Mouse (Mus musculus): Measurements from ENCODE around the gene Neurl2. TPM values are rescaled to one million over a fixed set of nuclear protein-coding genes. Genes with fewer than 3 reads are reported as not detected.

Gene Neurl2
- polyA plus RNA-seq, 1 experiment: 4.7 TPM

GRCm38 (mm10) chr2:164784869-164785420, 48.3 kb downstream of the Neurl2 start:
- TF ChIP-seq CTCF (conservative IDR thresholded peaks at IDR 0.05; ENCODE audit: insufficient read depth, insufficient read length, low read depth, low read length) (no peak), POLR2A (IDR thresholded peaks at IDR 0.05; ENCODE audit: low read depth, low read length) (no peak)
- no peaks in the 10 kb centered on the region for H3K27me3 ChIP-seq (replicated peaks; ENCODE audit: control insufficient read depth, insufficient read depth, low read length)
- 3% methylated on average over 7 of the region's 7 CpGs for WGBS
- H3K36me3 ChIP-seq (ENCODE audit: control insufficient read depth, insufficient read depth, low read length): no peaks in the 10 kb centered on the region
- H3K4me1 ChIP-seq (ENCODE audit: control insufficient read depth, insufficient read depth, low read length): peaks cover 7% of the 10 kb centered on the region; the same call in 1 of the 2 replicates
- H3K27ac ChIP-seq (ENCODE audit: insufficient read depth, low read depth, low read length): peak overlapping the region; percentile 72
- DNase-seq: no peak
- H3K4me3 ChIP-seq (ENCODE audit: insufficient read depth, low read depth, low read length): peak overlapping the region; percentile 64

- Histone ChIP-seq H3K4me3 (ENCODE audit: insufficient read depth, low read depth, low read length) (no peak overlapping the region), H3K27ac (ENCODE audit: insufficient read depth, low read depth, low read length) (no peak overlapping the region), H3K4me1 (ENCODE audit: control insufficient read depth, insufficient read depth, low read length) (peaks cover 7% of the 10 kb centered on the region; the same call in 1 of the 2 replicates), H3K36me3 (ENCODE audit: control insufficient read depth, insufficient read depth, low read length) (no peaks in the 10 kb centered on the region), H3K27me3 (replicated peaks; ENCODE audit: control insufficient read depth, insufficient read depth, low read length) (no peaks in the 10 kb centered on the region)
- TF ChIP-seq CTCF (conservative IDR thresholded peaks at IDR 0.05; ENCODE audit: insufficient read depth, insufficient read length, low read depth, low read length) (no peak; the same call in 1 of the 2 replicates), POLR2A (IDR thresholded peaks at IDR 0.05; ENCODE audit: low read depth, low read length) (no peak)
- no peak for DNase-seq
- WGBS: 63% methylated on average over 7 of the region's 7 CpGs
These were observed 49.2 kb downstream of the Neurl2 start for GRCm38 (mm10) chr2:164783926-164784581.

GRCm38 (mm10) chr2:164781876-164782275, 51.4 kb downstream of the Neurl2 start:
- 74% methylated on average over 4 of the region's 4 CpGs for WGBS
- TF ChIP-seq POLR2A (IDR thresholded peaks at IDR 0.05; ENCODE audit: low read depth, low read length) (no peak), CTCF (conservative IDR thresholded peaks at IDR 0.05; ENCODE audit: insufficient read depth, insufficient read length, low read depth, low read length) (no peak)
- no peaks in the 10 kb centered on the region for H3K27me3 ChIP-seq (replicated peaks; ENCODE audit: control insufficient read depth, insufficient read depth, low read length)
- no peak overlapping the region for H3K4me3 ChIP-seq (ENCODE audit: insufficient read depth, low read depth, low read length)
- no peak for DNase-seq
- no peaks in the 10 kb centered on the region for H3K36me3 ChIP-seq (ENCODE audit: control insufficient read depth, insufficient read depth, low read length)
- peaks cover 7% of the 10 kb centered on the region; the same call in 1 of the 2 replicates for H3K4me1 ChIP-seq (ENCODE audit: control insufficient read depth, insufficient read depth, low read length)
- no peak overlapping the region for H3K27ac ChIP-seq (ENCODE audit: insufficient read depth, low read depth, low read length)

Other genes starting within 250 kb of the Neurl2 start
- not detected in 2 replicates for gene Wfdc6a, start 248.0 kb downstream of the Neurl2 start, polyA plus RNA-seq (2012; rRNA removed)
- not detected in 2 replicates for gene Eppin, start 239.9 kb downstream of the Neurl2 start, polyA plus RNA-seq (2012; rRNA removed)
- not detected in 2 replicates for gene Wfdc6b, start 219.9 kb downstream of the Neurl2 start, polyA plus RNA-seq (2012; rRNA removed)
- not detected in 2 replicates for gene Wfdc8, start 219.8 kb downstream of the Neurl2 start, polyA plus RNA-seq (2012; rRNA removed)
- 9.2 and 10.3 TPM in 2 replicates for gene Wfdc16, start 194.7 kb downstream of the Neurl2 start, polyA plus RNA-seq (2012; rRNA removed)
- not detected in 2 replicates for gene Wfdc10, start 177.4 kb downstream of the Neurl2 start, polyA plus RNA-seq (2012; rRNA removed)
- gene Wfdc9, start 176.9 kb downstream of the Neurl2 start, polyA plus RNA-seq (2012; rRNA removed): not detected in 2 replicates
- not detected in 2 replicates for gene Wfdc11, start 159.4 kb downstream of the Neurl2 start, polyA plus RNA-seq (2012; rRNA removed)
- not detected in 2 replicates for gene Wfdc13, start 148.3 kb downstream of the Neurl2 start, polyA plus RNA-seq (2012; rRNA removed)
- gene Spint4, start 135.0 kb downstream of the Neurl2 start, polyA plus RNA-seq (2012; rRNA removed): not detected in 2 replicates
- not detected in 2 replicates for gene Spint5, start 118.2 kb downstream of the Neurl2 start, polyA plus RNA-seq (2012; rRNA removed)
- gene Wfdc3, start 87.5 kb downstream of the Neurl2 start, polyA plus RNA-seq (2012; rRNA removed): 0.57 and 1.0 TPM in 2 replicates
- gene Dnttip1, start 87.5 kb downstream of the Neurl2 start, polyA plus RNA-seq (2012; rRNA removed): 32.6 and 34.5 TPM in 2 replicates
- gene Ube2c, start 63.6 kb downstream of the Neurl2 start, polyA plus RNA-seq (2012; rRNA removed): 6.6 and 7.1 TPM in 2 replicates
- gene Tnnc2, start 53.5 kb downstream of the Neurl2 start, polyA plus RNA-seq (2012; rRNA removed): 124 TPM in 1 of 2 replicates, not detected in the other
- gene Snx21, start 47.6 kb downstream of the Neurl2 start, polyA plus RNA-seq (2012; rRNA removed): 23.2 and 32.9 TPM in 2 replicates
- 68.4 and 75.7 TPM in 2 replicates for gene Acot8, start 28.6 kb downstream of the Neurl2 start, polyA plus RNA-seq (2012; rRNA removed)
- gene Zswim3, start 28.4 kb downstream of the Neurl2 start, polyA plus RNA-seq (2012; rRNA removed): 2.2 and 2.7 TPM in 2 replicates
- gene Zswim1, start 10.8 kb downstream of the Neurl2 start, polyA plus RNA-seq (2012; rRNA removed): 11.7 and 11.8 TPM in 2 replicates
- gene Spata25, start 4.9 kb downstream of the Neurl2 start, polyA plus RNA-seq (2012; rRNA removed): 0.20 TPM in 1 of 2 replicates, not detected in the other
- 504 and 687 TPM in 2 replicates for gene Ctsa, start 583 bp downstream of the Neurl2 start, polyA plus RNA-seq (2012; rRNA removed)
- gene Pltp, start 24.3 kb upstream of the Neurl2 start, polyA plus RNA-seq (2012; rRNA removed): 39.6 and 41.5 TPM in 2 replicates
- 37.2 and 43.1 TPM in 2 replicates for gene Pcif1, start 45.8 kb upstream of the Neurl2 start, polyA plus RNA-seq (2012; rRNA removed)
- 20.4 and 25.7 TPM in 2 replicates for gene Zfp335, start 78.3 kb upstream of the Neurl2 start, polyA plus RNA-seq (2012; rRNA removed)
- gene Mmp9, start 107.3 kb upstream of the Neurl2 start, polyA plus RNA-seq (2012; rRNA removed): 1.7 and 1.8 TPM in 2 replicates
- gene Slc12a5, start 127.3 kb upstream of the Neurl2 start, polyA plus RNA-seq (2012; rRNA removed): 1.5 and 2.2 TPM in 2 replicates
- 31.3 and 34.4 TPM in 2 replicates for gene Ncoa5, start 201.4 kb upstream of the Neurl2 start, polyA plus RNA-seq (2012; rRNA removed)
- gene Cd40, start 222.2 kb upstream of the Neurl2 start, polyA plus RNA-seq (2012; rRNA removed): 6.1 and 11.2 TPM in 2 replicates

Data from kidney, adult 2 months (tissue).